Mouse (Mus musculus) liver, postnatal 0 days (tissue): ENCODE measurements at regions not wholly inside any gene's neighbourhood (a gene's known extent, or its start where the extent isn't known, plus 50 kb on each side); places are given as distances from the start of the nearest gene placed in this dataset.

Source experiments
- ATAC-seq: fragments of 200-750 bp; cut with Nextera tagmentation; 2 replicates; pipeline ENCODE4 v1.8.0; 2017; ENCODE audit warnings: mild to moderate bottlenecking, moderate library complexity
- DNase-seq: peaks from one replicate; pipeline ENCODE4 v3.0.0-alpha.2; 2016
- H3K27ac ChIP-seq: fragments of 300-500 bp; sonication (generic); 2 replicates; pipeline ENCODE4 v1.5.1; 2014; ENCODE audit warnings: antibody characterized with exemption, moderate library complexity, mild to moderate bottlenecking, low read depth
- H3K27me3 ChIP-seq: fragments of 300-500 bp; sonication (generic); 2 replicates; pipeline ENCODE4 v1.6.1; 2014; ENCODE audit warnings: low read length, control low read depth, mixed read lengths; ENCODE audit not compliant: insufficient read depth
- H3K36me3 ChIP-seq: fragments of 300-500 bp; sonication (generic); replicated peaks from 2 replicates; pipeline ENCODE4 v1.6.1; 2014; ENCODE audit warnings: mild to moderate bottlenecking, control low read depth, low read length, moderate library complexity, mixed read lengths; ENCODE audit not compliant: insufficient read depth
- H3K4me1 ChIP-seq: fragments of 300-500 bp; sonication (generic); 2 replicates; pipeline ENCODE4 v1.6.1; 2014; ENCODE audit warnings: antibody characterized with exemption, mild to moderate bottlenecking, control low read depth; ENCODE audit not compliant: insufficient read depth
- H3K4me2 ChIP-seq: fragments of 300-500 bp; sonication (generic); 2 replicates; pipeline ENCODE4 v1.6.1; 2014; ENCODE audit warnings: low read depth, mild to moderate bottlenecking, low read length, moderate library complexity, mixed read lengths
- H3K4me3 ChIP-seq: fragments of 300-500 bp; sonication (generic); 2 replicates; pipeline ENCODE4 v1.5.1; 2014; ENCODE audit warnings: low read depth, low read length
- H3K9ac ChIP-seq: fragments of 300-500 bp; sonication (generic); replicated peaks from 2 replicates; pipeline ENCODE4 v1.6.1; 2014; ENCODE audit warnings: mild to moderate bottlenecking, moderate library complexity
- H3K9me3 ChIP-seq: fragments of 300-500 bp; sonication (generic); 2 replicates; pipeline ENCODE4 v1.6.1; 2016; ENCODE audit warnings: mild to moderate bottlenecking, control low read depth, low read length, mixed read lengths
- CTCF ChIP-seq: sonication (generic); IDR thresholded peaks from 2 replicates; pipeline ENCODE4 v1.5.1; 2016; ENCODE audit warnings: antibody characterized with exemption, low read depth
- EP300 ChIP-seq: IDR thresholded peaks from 2 replicates; pipeline ENCODE4 v1.6.1; 2016; ENCODE audit warnings: antibody characterized with exemption, low read depth, mild to moderate bottlenecking
- WGBS: fragments of 180-500 bp; shearing (Covaris S2); extraction: QIAGEN DNeasy Blood & Tissue Kit; methylation state at CpG from one replicate; pipeline ENCODE4 v1.1.7; 2014; ENCODE audit not compliant: insufficient replicate concordance; 5-methylcytosine and 5-hydroxymethylcytosine counted together

DNA sequence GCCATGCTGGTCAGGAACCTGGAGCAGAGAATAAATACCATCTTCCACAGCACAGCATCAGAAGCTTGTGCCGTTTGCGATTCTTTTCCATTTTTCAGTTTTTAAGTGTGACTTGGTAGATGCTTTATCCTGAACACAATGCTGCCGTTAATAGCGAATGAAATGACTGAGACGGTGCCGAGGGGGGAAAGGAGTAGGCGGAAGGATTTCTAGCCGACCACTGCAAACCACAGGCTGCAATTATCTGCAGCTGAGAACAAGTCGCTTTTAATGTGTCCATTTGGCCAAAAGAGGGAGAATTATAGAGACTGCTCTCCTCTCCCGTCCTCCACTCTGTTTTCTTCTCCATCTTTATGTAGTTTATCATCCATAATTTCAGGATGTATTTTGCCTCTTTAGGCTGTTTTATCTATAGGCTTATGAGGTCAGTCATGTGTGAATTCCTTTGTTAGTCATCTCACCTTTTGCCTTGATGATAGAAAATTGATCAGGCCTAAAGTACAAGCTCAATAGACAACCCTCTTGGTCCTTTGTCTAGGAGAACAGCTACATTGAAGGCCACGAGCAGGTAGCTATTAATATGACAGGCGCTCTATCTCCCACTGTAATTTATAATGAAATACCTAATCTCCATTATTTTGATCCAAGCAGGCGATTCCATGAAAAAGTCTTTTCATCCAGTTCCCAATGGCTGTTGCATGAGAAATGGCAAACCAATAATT lies 114.8 kb upstream of the Dnajc19 start:
- H3K4me2 ChIP-seq: no peak overlapping the region
- H3K4me1 ChIP-seq: no peaks in the 10 kb centered on the region
- no peak overlapping the region for H3K4me3 ChIP-seq
- 68% methylated on average over 13 of the region's 13 CpGs for WGBS
- no peak overlapping the region for H3K27ac ChIP-seq
- no peaks in the 10 kb centered on the region for H3K27me3 ChIP-seq
- ATAC-seq (no peak), DNase-seq (no peak)
- H3K9me3 ChIP-seq: no peaks in the 10 kb centered on the region
- H3K36me3 ChIP-seq: no peaks in the 10 kb centered on the region
- TF ChIP-seq CTCF (no peak), EP300 (no peak)
- H3K9ac ChIP-seq: no peak overlapping the region

- 72% methylated on average over 6 of the region's 6 CpGs for WGBS
- Histone ChIP-seq H3K4me3 (no peak overlapping the region), H3K4me1 (no peaks in the 10 kb centered on the region), H3K4me2 (no peak overlapping the region), H3K36me3 (no peaks in the 10 kb centered on the region), H3K27me3 (no peaks in the 10 kb centered on the region), H3K9ac (no peak overlapping the region), H3K9me3 (no peaks in the 10 kb centered on the region), H3K27ac (no peak overlapping the region)
- ATAC-seq (no peak), DNase-seq (no peak)
- TF ChIP-seq CTCF (no peak), EP300 (no peak)
Observed at GRCm38 (mm10) chr3:34173416-34174097, 92.4 kb upstream of the Dnajc19 start.

DNA sequence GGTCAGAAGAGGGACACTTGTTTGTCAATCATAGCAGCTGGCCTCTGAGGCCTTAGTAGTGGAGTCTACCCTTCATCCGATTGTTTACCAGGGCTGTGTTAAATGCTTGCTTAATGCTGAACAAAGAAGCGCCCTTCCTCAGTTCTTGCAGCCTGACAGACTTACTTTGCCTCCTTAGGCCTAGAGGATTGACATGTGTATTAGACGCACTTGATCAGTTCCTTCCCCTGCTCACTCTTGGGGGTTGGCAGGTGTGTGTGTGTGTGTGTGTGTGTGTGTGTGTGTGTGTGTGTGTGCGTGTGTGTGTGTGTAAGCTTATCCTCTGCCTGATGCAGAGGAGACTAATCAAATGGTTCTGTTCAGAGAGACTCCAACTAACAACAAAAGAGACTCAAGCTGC lies 91.8 kb upstream of the Dnajc19 start:
- H3K9ac ChIP-seq: no peak overlapping the region
- ATAC-seq (no peak), DNase-seq (no peak)
- H3K27ac ChIP-seq: no peak overlapping the region
- H3K9me3 ChIP-seq: no peaks in the 10 kb centered on the region
- H3K4me3 ChIP-seq: no peak overlapping the region
- no peaks in the 10 kb centered on the region for H3K27me3 ChIP-seq
- H3K4me2 ChIP-seq: no peak overlapping the region
- TF ChIP-seq CTCF: no peak
- no peak for TF ChIP-seq EP300
- no peaks in the 10 kb centered on the region for H3K4me1 ChIP-seq
- 66% methylated on average over 4 of the region's 4 CpGs for WGBS
- no peaks in the 10 kb centered on the region for H3K36me3 ChIP-seq

GRCm38 (mm10) chr3:34171893-34172292 lies 90.8 kb upstream of the Dnajc19 start:
- 52% methylated on average over 6 of the region's 6 CpGs for WGBS
- no peak overlapping the region for H3K27ac ChIP-seq
- H3K4me2 ChIP-seq: no peak overlapping the region
- H3K9me3 ChIP-seq: no peaks in the 10 kb centered on the region
- H3K4me1 ChIP-seq: no peaks in the 10 kb centered on the region
- DNase-seq (no peak), ATAC-seq (no peak)
- no peaks in the 10 kb centered on the region for H3K27me3 ChIP-seq
- TF ChIP-seq EP300: no peak
- H3K4me3 ChIP-seq: no peak overlapping the region
- H3K9ac ChIP-seq: no peak overlapping the region
- H3K36me3 ChIP-seq: no peaks in the 10 kb centered on the region

DNA sequence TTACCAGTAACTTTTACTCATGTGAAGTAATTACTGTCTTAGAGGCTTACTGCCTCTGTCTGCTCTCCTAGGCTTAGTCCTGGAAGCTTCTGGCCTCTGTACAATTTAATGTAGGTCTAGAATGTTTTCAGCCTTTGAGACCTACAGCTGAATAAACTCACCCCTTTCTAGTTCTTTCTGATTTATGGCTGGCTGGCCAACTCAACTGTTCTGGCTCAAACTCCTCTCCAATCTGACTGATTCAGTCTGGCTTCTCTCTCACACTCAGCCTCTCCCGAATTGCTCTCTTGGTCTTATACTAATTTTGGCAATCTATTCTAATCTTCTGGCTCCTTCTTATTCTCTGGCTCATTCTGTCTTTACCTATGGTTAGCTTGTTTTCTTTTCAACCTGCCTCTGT lies 87.0 kb upstream of the Dnajc19 start:
- Histone ChIP-seq H3K9me3 (no peaks in the 10 kb centered on the region), H3K27ac (no peak overlapping the region), H3K36me3 (no peaks in the 10 kb centered on the region), H3K27me3 (no peaks in the 10 kb centered on the region), H3K9ac (no peak overlapping the region), H3K4me1 (no peaks in the 10 kb centered on the region), H3K4me3 (no peak overlapping the region), H3K4me2 (no peak overlapping the region)
- TF ChIP-seq EP300: no peak
- no peak for TF ChIP-seq CTCF
- no peak for DNase-seq
- ATAC-seq: no peak
- WGBS: 76% methylated on average over 1 of the region's 1 CpGs

DNA sequence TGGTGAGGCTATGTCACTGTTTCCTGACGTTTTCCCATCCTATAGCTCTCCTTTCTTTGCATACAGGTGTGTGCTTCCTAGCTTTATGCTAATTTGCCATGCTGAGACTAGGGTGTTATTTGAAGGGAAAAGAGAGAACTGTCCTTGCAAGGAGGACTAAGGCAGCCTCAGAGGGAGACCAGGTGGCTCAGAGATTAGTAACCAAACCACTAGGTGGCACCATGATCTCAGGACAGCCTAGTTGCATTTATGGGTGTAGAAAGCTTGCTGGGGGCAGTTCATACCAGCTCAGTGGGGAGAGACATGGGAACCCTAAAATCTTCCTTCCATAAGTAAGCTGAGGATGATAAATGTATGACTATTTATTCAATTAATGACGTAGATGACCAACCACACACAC lies 68.9 kb upstream of the Dnajc19 start:
- H3K27ac ChIP-seq: no peak overlapping the region
- H3K36me3 ChIP-seq: no peaks in the 10 kb centered on the region
- H3K4me1 ChIP-seq: no peaks in the 10 kb centered on the region
- no peak overlapping the region for H3K4me3 ChIP-seq
- no peak for ATAC-seq
- no peak for DNase-seq
- WGBS: 42% methylated on average over 2 of the region's 2 CpGs
- no peaks in the 10 kb centered on the region for H3K27me3 ChIP-seq
- H3K9ac ChIP-seq: no peak overlapping the region
- no peak for TF ChIP-seq EP300
- TF ChIP-seq CTCF: 0 out of 2 replicates have a peak, but pooled peaks have one; percentile 14
- no peak overlapping the region for H3K4me2 ChIP-seq
- H3K9me3 ChIP-seq: no peaks in the 10 kb centered on the region
